Mouse (Mus musculus) intestine, embryonic 15.5 days (tissue): ENCODE measurements around the gene Crcp. TPM values are rescaled to one million over a fixed set of nuclear protein-coding genes. Genes with fewer than 3 reads are reported as not detected.

Experiments
- ATAC-seq: fragments of 200-750 bp; cut with Nextera tagmentation; 2 replicates; pipeline ENCODE4 v1.8.0; 2017; ENCODE audit warnings: moderate TSS enrichment, moderate library complexity
- H3K27ac ChIP-seq: fragments of 300-500 bp; sonication (generic); 2 replicates; pipeline ENCODE4 v1.5.1; 2015; ENCODE audit warnings: mild to moderate bottlenecking, inconsistent platforms
- H3K27me3 ChIP-seq: fragments of 300-500 bp; sonication (generic); replicated peaks from 2 replicates; pipeline ENCODE4 v1.6.1; 2015; ENCODE audit warnings: inconsistent platforms
- H3K36me3 ChIP-seq: fragments of 300-500 bp; sonication (generic); 2 replicates; pipeline ENCODE4 v1.6.1; 2015; ENCODE audit warnings: inconsistent platforms
- H3K4me1 ChIP-seq: fragments of 300-500 bp; sonication (generic); replicated peaks from 2 replicates; pipeline ENCODE4 v1.6.1; 2015; ENCODE audit warnings: inconsistent platforms
- H3K4me2 ChIP-seq: fragments of 300-500 bp; sonication (generic); replicated peaks from 2 replicates; pipeline ENCODE4 v1.6.1; 2015; ENCODE audit warnings: mild to moderate bottlenecking, inconsistent platforms
- H3K4me3 ChIP-seq: fragments of 300-500 bp; sonication (generic); replicated peaks from 2 replicates; pipeline ENCODE4 v1.5.1; 2015; ENCODE audit warnings: inconsistent platforms
- H3K9ac ChIP-seq: fragments of 300-500 bp; sonication (generic); 2 replicates; pipeline ENCODE4 v1.6.1; 2015; ENCODE audit warnings: inconsistent platforms
- H3K9me3 ChIP-seq: fragments of 300-500 bp; sonication (generic); 2 replicates; pipeline ENCODE4 v1.6.1; 2016; ENCODE audit warnings: inconsistent platforms
- WGBS: fragments of 180-500 bp; shearing (Covaris S2); methylation state at CpG from one replicate; pipeline ENCODE4 v1.1.7; 2015; 5-methylcytosine and 5-hydroxymethylcytosine counted together
- polyA plus RNA-seq: library from polyadenylated mRNA; unstranded; fragments of >200 nt; fragmentation: Nextera tagmentation; extraction: Ambion mirVana; gene quantifications from 2 replicates; pipeline ENCODE4 v1.2.1, GENCODE M21; 2015

The Crcp gene
- polyA plus RNA-seq, 1 experiment from 2014 or later: 34.1 TPM

GRCm38 (mm10) chr5:130048786-130049520 is 19.9 kb downstream of the Crcp start:
- H3K4me2 ChIP-seq: no peak overlapping the region
- ATAC-seq: 0 out of 2 replicates have a peak, but pooled peaks have one; percentile 53
- WGBS: 69% methylated on average over 15 of the region's 15 CpGs
- H3K9ac ChIP-seq: no peak overlapping the region
- H3K4me1 ChIP-seq: 0 out of 2 replicates have a peak, but pooled peaks cover 2% of the 10 kb centered on the region
- peaks cover 8% of the 10 kb centered on the region; the same call in 1 of the 2 replicates for H3K36me3 ChIP-seq
- no peaks in the 10 kb centered on the region for H3K27me3 ChIP-seq
- 0 out of 2 replicates have a peak overlapping the region, but pooled peaks have one; percentile 48 for H3K27ac ChIP-seq
- no peak overlapping the region for H3K4me3 ChIP-seq
- H3K9me3 ChIP-seq: no peaks in the 10 kb centered on the region

GRCm38 (mm10) chr5:130050416-130050815 is 21.3 kb downstream of the Crcp start:
- ATAC-seq: no peak
- H3K4me1 ChIP-seq: 0 out of 2 replicates have a peak, but pooled peaks cover 2% of the 10 kb centered on the region
- 71% methylated on average over 6 of the region's 6 CpGs for WGBS
- H3K4me2 ChIP-seq: no peak overlapping the region
- H3K9ac ChIP-seq: no peak overlapping the region
- H3K27ac ChIP-seq: no peak overlapping the region
- H3K27me3 ChIP-seq: no peaks in the 10 kb centered on the region
- H3K9me3 ChIP-seq: no peaks in the 10 kb centered on the region
- H3K36me3 ChIP-seq: peaks cover 8% of the 10 kb centered on the region; the same call in 1 of the 2 replicates
- no peak overlapping the region for H3K4me3 ChIP-seq

- H3K4me2 ChIP-seq: no peak overlapping the region
- no peak for ATAC-seq
- H3K27ac ChIP-seq: no peak overlapping the region
- WGBS: 88% methylated on average over 15 of the region's 15 CpGs
- no peaks in the 10 kb centered on the region for H3K9me3 ChIP-seq
- 0 out of 2 replicates have a peak, but pooled peaks cover 2% of the 10 kb centered on the region for H3K4me1 ChIP-seq
- H3K9ac ChIP-seq: no peak overlapping the region
- no peak overlapping the region for H3K4me3 ChIP-seq
- H3K36me3 ChIP-seq: peaks cover 8% of the 10 kb centered on the region; the same call in 1 of the 2 replicates
- no peaks in the 10 kb centered on the region for H3K27me3 ChIP-seq
Measured at GRCm38 (mm10) chr5:130051073-130051860, 22.2 kb downstream of the Crcp start.

- H3K4me2 ChIP-seq: no peak overlapping the region
- H3K4me3 ChIP-seq: no peak overlapping the region
- no peaks in the 10 kb centered on the region for H3K27me3 ChIP-seq
- no peak overlapping the region for H3K9ac ChIP-seq
- H3K27ac ChIP-seq: no peak overlapping the region
- H3K4me1 ChIP-seq: 0 out of 2 replicates have a peak, but pooled peaks cover 2% of the 10 kb centered on the region
- WGBS: 82% methylated on average over 5 of the region's 5 CpGs
- H3K9me3 ChIP-seq: no peaks in the 10 kb centered on the region
- H3K36me3 ChIP-seq: no peaks in the 10 kb centered on the region
- ATAC-seq: no peak
Measured at GRCm38 (mm10) chr5:130052510-130052909, 23.4 kb downstream of the Crcp start.

GRCm38 (mm10) chr5:130052955-130053354 is 23.9 kb downstream of the Crcp start:
- WGBS: 84% methylated on average over 6 of the region's 6 CpGs
- Histone ChIP-seq H3K4me1 (0 out of 2 replicates have a peak, but pooled peaks cover 2% of the 10 kb centered on the region), H3K4me2 (no peak overlapping the region), H3K27me3 (no peaks in the 10 kb centered on the region), H3K36me3 (no peaks in the 10 kb centered on the region), H3K9ac (no peak overlapping the region), H3K9me3 (no peaks in the 10 kb centered on the region), H3K4me3 (no peak overlapping the region), H3K27ac (no peak overlapping the region)
- no peak for ATAC-seq

- Histone ChIP-seq H3K4me2 (no peak overlapping the region), H3K4me3 (no peak overlapping the region), H3K36me3 (no peaks in the 10 kb centered on the region), H3K4me1 (0 out of 2 replicates have a peak, but pooled peaks cover 2% of the 10 kb centered on the region), H3K27ac (no peak overlapping the region), H3K9ac (no peak overlapping the region), H3K27me3 (no peaks in the 10 kb centered on the region), H3K9me3 (no peaks in the 10 kb centered on the region)
- 79% methylated on average over 4 of the region's 4 CpGs for WGBS
- ATAC-seq: no peak
Measured at GRCm38 (mm10) chr5:130055688-130056087, 26.6 kb downstream of the Crcp start.

- no peak overlapping the region for H3K4me2 ChIP-seq
- ATAC-seq: no peak
- 86% methylated on average over 2 of the region's 2 CpGs for WGBS
- no peaks in the 10 kb centered on the region for H3K9me3 ChIP-seq
- H3K9ac ChIP-seq: no peak overlapping the region
- H3K27me3 ChIP-seq: no peaks in the 10 kb centered on the region
- no peaks in the 10 kb centered on the region for H3K36me3 ChIP-seq
- no peak overlapping the region for H3K4me3 ChIP-seq
- H3K27ac ChIP-seq: no peak overlapping the region
- H3K4me1 ChIP-seq: 0 out of 2 replicates have a peak, but pooled peaks cover 2% of the 10 kb centered on the region
Measured at GRCm38 (mm10) chr5:130056303-130056702, 27.2 kb downstream of the Crcp start.

GRCm38 (mm10) chr5:130059413-130060328 is 30.6 kb downstream of the Crcp start:
- H3K27ac ChIP-seq: peak overlapping the region; percentile 49; the same call in 1 of the 2 replicates

GRCm38 (mm10) chr5:130060329-130060665 is 31.2 kb downstream of the Crcp start:
- H3K9ac ChIP-seq: no peak overlapping the region
- 0 out of 2 replicates have a peak, but pooled peaks cover 2% of the 10 kb centered on the region for H3K4me1 ChIP-seq
- H3K36me3 ChIP-seq: no peaks in the 10 kb centered on the region
- ATAC-seq: no peak
- H3K9me3 ChIP-seq: no peaks in the 10 kb centered on the region
- H3K27me3 ChIP-seq: no peaks in the 10 kb centered on the region
- H3K4me2 ChIP-seq: no peak overlapping the region
- 81% methylated on average over 4 of the region's 4 CpGs for WGBS
- H3K27ac ChIP-seq: 0 out of 2 replicates have a peak overlapping the region, but pooled peaks have one; percentile 49
- H3K4me3 ChIP-seq: no peak overlapping the region

More at GRCm38 (mm10) chr5:130059413-130060328, 30.6 kb downstream of the Crcp start:
- Histone ChIP-seq H3K27me3 (no peaks in the 10 kb centered on the region), H3K4me1 (0 out of 2 replicates have a peak, but pooled peaks cover 2% of the 10 kb centered on the region), H3K4me3 (no peak overlapping the region), H3K9me3 (no peaks in the 10 kb centered on the region), H3K36me3 (no peaks in the 10 kb centered on the region), H3K9ac (no peak overlapping the region), H3K4me2 (no peak overlapping the region)
- WGBS: 65% methylated on average over 12 of the region's 12 CpGs
- ATAC-seq: peak; percentile 57; the same call in 1 of the 2 replicates

GRCm38 (mm10) chr5:130062096-130062495 is 33.0 kb downstream of the Crcp start:
- ATAC-seq: no peak
- no peak overlapping the region for H3K9ac ChIP-seq
- no peaks in the 10 kb centered on the region for H3K9me3 ChIP-seq
- H3K4me2 ChIP-seq: no peak overlapping the region
- WGBS: 66% methylated on average over 2 of the region's 2 CpGs
- H3K4me3 ChIP-seq: no peak overlapping the region
- no peaks in the 10 kb centered on the region for H3K36me3 ChIP-seq
- H3K4me1 ChIP-seq: 0 out of 2 replicates have a peak, but pooled peaks cover 2% of the 10 kb centered on the region
- H3K27me3 ChIP-seq: no peaks in the 10 kb centered on the region
- peak overlapping the region; percentile 17; the same call in 1 of the 2 replicates for H3K27ac ChIP-seq

- 0 out of 2 replicates have a peak, but pooled peaks cover 2% of the 10 kb centered on the region for H3K4me1 ChIP-seq
- no peak overlapping the region for H3K27ac ChIP-seq
- H3K9ac ChIP-seq: no peak overlapping the region
- H3K27me3 ChIP-seq: no peaks in the 10 kb centered on the region
- 0 out of 2 replicates have a peak, but pooled peaks have one; percentile 32 for ATAC-seq
- no peak overlapping the region for H3K4me2 ChIP-seq
- 86% methylated on average over 2 of the region's 2 CpGs for WGBS
- H3K36me3 ChIP-seq: no peaks in the 10 kb centered on the region
- H3K4me3 ChIP-seq: no peak overlapping the region
- H3K9me3 ChIP-seq: no peaks in the 10 kb centered on the region
Measured at GRCm38 (mm10) chr5:130063760-130064159, 34.7 kb downstream of the Crcp start.
